Comparison of ENCODE assay signal across 20 mouse cellular contexts in genomic region chr13:90673823-90674222, GRCm38 (mm10).
"Had no signal": no experiment of that assay in that cellular context is flagged by ENCODE, and none has a peak within 500 bp of the region (broad histone marks: within the 10 kb centered on the region; RNA-seq: fewer than 3 reads in every experiment).

No protein-coding gene starts in this region.

- H3K4me3 ChIP-seq: lung, embryonic 15.5 days; midbrain, embryonic 10.5 days; midbrain, embryonic 12.5 days; myocyte; neural tube, embryonic 13.5 days; neural tube, embryonic 15.5 days had no signal

- H3K4me1 ChIP-seq: lung, embryonic 15.5 days; midbrain, embryonic 10.5 days; midbrain, embryonic 12.5 days; neural tube, embryonic 13.5 days; neural tube, embryonic 15.5 days had no signal

- H3K9ac ChIP-seq: lung, embryonic 15.5 days; midbrain, embryonic 12.5 days; neural tube, embryonic 13.5 days; neural tube, embryonic 15.5 days had no signal

- H3K9me3 ChIP-seq: lung, embryonic 15.5 days; midbrain, embryonic 10.5 days; midbrain, embryonic 12.5 days; neural tube, embryonic 13.5 days; neural tube, embryonic 15.5 days had no signal

- ATAC-seq: lung, postnatal 0 days; midbrain, embryonic 16.5 days had no signal

- H3K4me2 ChIP-seq: lung, embryonic 15.5 days; midbrain, embryonic 12.5 days; neural tube, embryonic 13.5 days; neural tube, embryonic 15.5 days had no signal

- DNase-seq: lung, adult 18-20 months; lung, postnatal 14 days; lung, postnatal 4 days; midbrain, embryonic 14.5 days; retina, postnatal 1 day; right cerebral cortex, adult 18-20 months; right cerebral cortex, postnatal 25 days; right cerebral cortex, postnatal 4 days; spleen, adult 18-20 months; thymus, adult 18-20 months; thymus, postnatal 14 days; thymus, postnatal 36 days had no signal

- H3K36me3 ChIP-seq: lung, embryonic 15.5 days; midbrain, embryonic 10.5 days; midbrain, embryonic 12.5 days; neural tube, embryonic 13.5 days; neural tube, embryonic 15.5 days had no signal

- H3K27ac ChIP-seq: lung, embryonic 15.5 days; midbrain, embryonic 10.5 days; midbrain, embryonic 12.5 days; neural tube, embryonic 13.5 days; neural tube, embryonic 15.5 days had no signal

- H3K27me3 ChIP-seq: lung, embryonic 15.5 days; midbrain, embryonic 12.5 days; neural tube, embryonic 13.5 days; neural tube, embryonic 15.5 days had no signal
